Mouse (Mus musculus): Measurements from ENCODE around the gene St3gal6.

DNA sequence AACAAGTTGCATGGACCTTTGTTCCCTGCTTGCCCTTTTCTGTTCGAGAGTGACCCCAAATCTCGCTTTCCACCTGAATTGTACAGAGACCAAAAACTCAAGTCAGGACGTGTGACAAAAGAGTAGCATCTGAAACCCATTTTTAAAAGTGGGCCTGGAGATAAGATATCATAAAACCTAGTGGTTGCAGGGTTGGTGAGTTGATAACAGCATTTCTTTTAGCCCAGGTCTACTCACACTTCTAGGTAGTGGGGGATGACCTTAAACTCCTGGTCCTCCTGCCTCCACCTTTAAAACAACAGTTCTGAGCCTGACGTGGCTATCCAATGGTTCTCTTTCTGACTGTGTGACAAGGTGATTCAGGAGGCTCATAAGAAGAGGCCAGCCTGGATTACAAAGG lies 53.2 kb downstream of the St3gal6 start:
- no peak for TF ChIP-seq TAL1 (IDR thresholded peaks at IDR 0.05; ENCODE audit: low read length)
- no peak for TF ChIP-seq GATA1 (IDR thresholded peaks at IDR 0.05; ENCODE audit: low read length)
